Mouse (Mus musculus): ENCODE measurements around the gene Arhgap45. TPM values are rescaled to one million over a fixed set of nuclear protein-coding genes. Genes with fewer than 3 reads are reported as not detected.

Gene Arhgap45
- polyA plus RNA-seq, 2 experiments, result 3.4 to 12.8 TPM

DNA sequence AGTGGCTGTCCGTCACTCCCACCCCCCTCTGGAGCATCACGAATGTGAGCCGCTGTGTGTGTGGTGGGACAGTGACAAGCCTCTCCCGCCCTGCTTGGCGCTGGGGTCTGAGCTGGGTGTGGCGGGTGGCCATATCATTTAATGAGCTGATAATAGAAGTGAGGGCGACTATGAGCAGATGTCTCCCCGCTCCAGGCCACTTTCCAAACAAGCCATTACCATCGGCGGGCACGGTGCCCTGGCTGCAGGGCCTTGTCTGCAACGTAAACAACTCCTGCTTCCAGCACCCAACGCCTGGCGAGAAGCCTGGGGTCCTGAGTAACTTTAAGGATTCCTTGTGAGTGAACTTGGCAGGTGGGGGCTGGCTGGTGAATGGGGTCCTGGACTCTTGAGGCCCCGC is 18.6 kb upstream of the Arhgap45 start:
- no peak overlapping the region for H3K27ac ChIP-seq (replicated peaks; ENCODE audit: low read depth, low read length)
- H3K4me1 ChIP-seq (ENCODE audit: control insufficient read depth, insufficient read depth, low read length), result peaks cover 7% of the 10 kb centered on the region
- WGBS, result 7% methylated on average over 15 of the region's 15 CpGs
- peaks cover 4% of the 10 kb centered on the region; the same call in 1 of the 2 replicates for H3K27me3 ChIP-seq (ENCODE audit: control insufficient read depth, insufficient read depth, low read length)
- ATAC-seq (ENCODE audit: low FRiP score, low read depth) (no peak), DNase-seq (ENCODE audit: low spot score) (no peak)
- H3K9me3 ChIP-seq (ENCODE audit: control insufficient read depth, low read length), result no peaks in the 10 kb centered on the region
- no peak overlapping the region for H3K9ac ChIP-seq (ENCODE audit: low read depth, low read length, severe bottlenecking)
- peaks cover 22% of the 10 kb centered on the region for H3K36me3 ChIP-seq (ENCODE audit: control insufficient read depth, insufficient read depth, low read length)
- H3K4me2 ChIP-seq (replicated peaks; ENCODE audit: low read depth, low read length, severe bottlenecking), result peak overlapping the region; percentile 94
- peak overlapping the region; percentile 49; the same call in 1 of the 2 replicates for H3K4me3 ChIP-seq (replicated peaks; ENCODE audit: low read length)
- no peak for TF ChIP-seq POLR2A (IDR thresholded peaks at IDR 0.05; ENCODE audit: borderline replicate concordance, extremely low read depth, insufficient read depth, insufficient read length)

DNA sequence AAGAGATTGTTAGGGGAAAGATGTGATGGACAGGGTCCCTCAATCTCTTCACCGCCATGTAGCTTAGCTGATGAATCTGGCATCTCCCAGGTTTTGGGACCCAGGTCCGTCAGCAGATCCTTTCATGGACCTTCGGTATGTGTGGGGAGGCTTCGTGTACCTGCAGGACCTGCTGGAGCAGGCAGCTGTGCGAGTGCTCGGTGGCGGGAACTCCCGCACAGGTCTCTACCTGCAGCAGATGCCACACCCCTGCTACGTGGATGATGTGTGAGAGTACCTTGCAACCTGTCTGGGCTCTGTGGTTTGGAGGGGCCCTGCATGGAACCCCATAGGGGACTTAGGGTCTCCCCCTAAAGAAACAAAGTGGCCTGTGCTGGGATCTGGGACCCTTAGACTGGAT is 14.5 kb upstream of the Arhgap45 start:
- WGBS, result 65% methylated on average over 9 of the region's 9 CpGs
- Histone ChIP-seq H3K27me3 (ENCODE audit: control insufficient read depth, insufficient read depth, low read length) (peaks cover 10% of the 10 kb centered on the region; the same call in 1 of the 2 replicates), H3K4me1 (ENCODE audit: control insufficient read depth, insufficient read depth, low read length) (peaks cover 13% of the 10 kb centered on the region), H3K9ac (ENCODE audit: low read depth, low read length, severe bottlenecking) (no peak overlapping the region), H3K27ac (replicated peaks; ENCODE audit: low read depth, low read length) (no peak overlapping the region), H3K36me3 (ENCODE audit: control insufficient read depth, insufficient read depth, low read length) (no peaks in the 10 kb centered on the region), H3K4me2 (replicated peaks; ENCODE audit: low read depth, low read length, severe bottlenecking) (no peak overlapping the region), H3K4me3 (replicated peaks; ENCODE audit: low read length) (no peak overlapping the region), H3K9me3 (ENCODE audit: control insufficient read depth, low read length) (no peaks in the 10 kb centered on the region)
- DNase-seq (ENCODE audit: low spot score) (no peak), ATAC-seq (ENCODE audit: low FRiP score, low read depth) (no peak)
- no peak for TF ChIP-seq POLR2A (IDR thresholded peaks at IDR 0.05; ENCODE audit: borderline replicate concordance, extremely low read depth, insufficient read depth, insufficient read length)

DNA sequence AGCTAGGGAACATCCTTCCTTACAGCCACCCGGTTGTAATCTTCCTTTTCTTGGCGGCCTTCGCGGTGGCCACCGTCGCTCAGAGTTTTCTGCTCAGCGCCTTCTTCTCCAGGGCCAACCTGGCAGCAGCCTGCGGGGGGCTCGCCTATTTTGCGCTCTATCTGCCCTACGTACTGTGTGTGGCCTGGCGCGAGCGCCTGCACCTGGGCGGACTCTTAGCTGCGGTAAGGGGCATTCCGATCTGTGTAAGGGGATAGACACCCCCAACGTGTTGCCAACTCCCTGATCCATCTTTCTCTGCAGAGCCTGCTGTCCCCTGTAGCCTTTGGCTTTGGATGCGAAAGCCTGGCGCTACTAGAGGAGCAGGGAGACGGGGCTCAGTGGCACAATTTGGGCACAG is 13.6 kb upstream of the Arhgap45 start:
- Histone ChIP-seq H3K4me1 (ENCODE audit: control insufficient read depth, insufficient read depth, low read length) (peaks cover 9% of the 10 kb centered on the region), H3K9ac (ENCODE audit: low read depth, low read length, severe bottlenecking) (0 out of 2 replicates have a peak overlapping the region, but pooled peaks have one; percentile 16), H3K9me3 (ENCODE audit: control insufficient read depth, low read length) (no peaks in the 10 kb centered on the region), H3K36me3 (ENCODE audit: control insufficient read depth, insufficient read depth, low read length) (no peaks in the 10 kb centered on the region), H3K4me3 (replicated peaks; ENCODE audit: low read length) (no peak overlapping the region), H3K27me3 (ENCODE audit: control insufficient read depth, insufficient read depth, low read length) (peaks cover 10% of the 10 kb centered on the region; the same call in 1 of the 2 replicates), H3K27ac (replicated peaks; ENCODE audit: low read depth, low read length) (no peak overlapping the region), H3K4me2 (replicated peaks; ENCODE audit: low read depth, low read length, severe bottlenecking) (no peak overlapping the region)
- no peak for TF ChIP-seq POLR2A (IDR thresholded peaks at IDR 0.05; ENCODE audit: borderline replicate concordance, extremely low read depth, insufficient read depth, insufficient read length)
- WGBS, result 23% methylated on average over 20 of the region's 21 CpGs
- DNase-seq (ENCODE audit: low spot score) (no peak), ATAC-seq (ENCODE audit: low FRiP score, low read depth) (no peak)

DNA sequence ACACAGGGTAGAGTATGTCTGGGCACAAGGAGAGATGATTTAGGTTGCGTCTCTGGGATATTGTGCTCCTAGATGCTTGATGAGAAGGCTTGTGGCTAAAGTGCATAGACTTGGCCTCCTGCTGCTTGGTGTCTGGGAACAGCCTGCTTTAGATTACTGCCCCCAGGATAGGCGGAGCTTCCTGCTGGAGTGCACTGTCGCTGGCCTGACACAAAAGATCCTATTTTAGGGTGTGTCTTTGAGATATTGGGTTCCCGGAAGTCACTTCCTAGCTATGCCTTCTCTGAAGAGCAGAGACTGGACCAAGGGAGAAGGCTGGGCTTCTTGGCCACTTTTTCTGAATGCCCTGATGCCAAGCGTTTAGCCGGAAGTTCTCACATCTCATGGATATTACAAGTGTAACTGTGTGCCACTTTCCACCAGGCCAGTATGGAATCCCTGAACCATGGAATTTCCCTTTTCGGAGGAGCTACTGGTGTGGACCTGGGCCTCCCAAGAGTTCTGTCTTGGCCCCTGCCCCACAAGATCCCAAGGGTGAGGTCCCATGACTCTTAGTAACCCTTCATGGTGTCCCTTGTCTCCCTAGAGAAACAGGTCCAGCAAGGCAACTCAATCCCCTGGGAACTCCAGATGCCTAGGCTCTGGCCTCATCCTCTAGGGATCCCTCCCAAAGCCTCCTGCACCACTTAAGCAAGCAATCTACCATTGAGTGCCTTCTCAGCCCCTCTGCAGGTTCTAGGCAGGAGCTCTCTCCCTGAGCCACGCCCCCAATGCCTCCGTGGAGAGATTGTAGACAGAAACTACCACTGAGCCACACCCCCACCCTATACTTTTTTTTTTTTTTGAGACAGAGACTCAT is 12.8 kb upstream of the Arhgap45 start:
- Histone ChIP-seq H3K27ac (replicated peaks; ENCODE audit: low read depth, low read length) (no peak overlapping the region), H3K4me3 (replicated peaks; ENCODE audit: low read length) (no peak overlapping the region), H3K4me2 (replicated peaks; ENCODE audit: low read depth, low read length, severe bottlenecking) (no peak overlapping the region), H3K9ac (ENCODE audit: low read depth, low read length, severe bottlenecking) (no peak overlapping the region), H3K36me3 (ENCODE audit: control insufficient read depth, insufficient read depth, low read length) (no peaks in the 10 kb centered on the region), H3K9me3 (ENCODE audit: control insufficient read depth, low read length) (no peaks in the 10 kb centered on the region), H3K27me3 (ENCODE audit: control insufficient read depth, insufficient read depth, low read length) (peaks cover 10% of the 10 kb centered on the region; the same call in 1 of the 2 replicates), H3K4me1 (ENCODE audit: control insufficient read depth, insufficient read depth, low read length) (peaks cover 8% of the 10 kb centered on the region; the same call in 1 of the 2 replicates)
- no peak for TF ChIP-seq POLR2A (IDR thresholded peaks at IDR 0.05; ENCODE audit: borderline replicate concordance, extremely low read depth, insufficient read depth, insufficient read length)
- DNase-seq (ENCODE audit: low spot score), result no peak
- WGBS, result 59% methylated on average over 9 of the region's 9 CpGs
- no peak for ATAC-seq (ENCODE audit: low FRiP score, low read depth)

DNA sequence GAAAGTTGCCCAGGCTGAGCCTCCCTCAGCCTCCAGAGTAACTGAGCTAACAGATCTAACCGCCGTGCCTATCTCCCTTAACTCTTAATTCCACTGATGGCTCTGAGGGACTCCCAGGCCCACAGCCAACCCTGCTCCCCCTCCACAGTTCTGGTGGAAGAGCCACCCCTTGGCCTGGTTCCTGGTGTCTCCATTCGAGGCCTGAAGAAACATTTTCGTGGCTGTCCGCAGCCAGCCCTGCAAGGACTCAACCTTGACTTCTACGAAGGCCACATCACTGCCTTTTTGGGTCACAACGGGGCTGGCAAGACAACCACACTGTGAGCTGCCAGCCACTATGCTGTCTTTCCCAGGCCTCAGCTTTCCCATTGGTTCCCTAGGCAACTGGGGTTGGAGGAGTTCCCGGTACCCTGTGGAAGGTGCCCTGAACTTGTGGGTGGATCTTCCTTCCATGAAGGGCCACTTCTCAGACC is 12.2 kb upstream of the Arhgap45 start:
- Histone ChIP-seq H3K9me3 (ENCODE audit: control insufficient read depth, low read length) (no peaks in the 10 kb centered on the region), H3K27me3 (ENCODE audit: control insufficient read depth, insufficient read depth, low read length) (peaks cover 10% of the 10 kb centered on the region; the same call in 1 of the 2 replicates), H3K27ac (replicated peaks; ENCODE audit: low read depth, low read length) (no peak overlapping the region), H3K36me3 (ENCODE audit: control insufficient read depth, insufficient read depth, low read length) (no peaks in the 10 kb centered on the region), H3K4me2 (replicated peaks; ENCODE audit: low read depth, low read length, severe bottlenecking) (no peak overlapping the region), H3K4me1 (ENCODE audit: control insufficient read depth, insufficient read depth, low read length) (peaks cover 8% of the 10 kb centered on the region; the same call in 1 of the 2 replicates), H3K9ac (ENCODE audit: low read depth, low read length, severe bottlenecking) (no peak overlapping the region), H3K4me3 (replicated peaks; ENCODE audit: low read length) (no peak overlapping the region)
- WGBS, result 88% methylated on average over 8 of the region's 8 CpGs
- TF ChIP-seq POLR2A (IDR thresholded peaks at IDR 0.05; ENCODE audit: borderline replicate concordance, extremely low read depth, insufficient read depth, insufficient read length), result no peak
- no peak for ATAC-seq (ENCODE audit: low FRiP score, low read depth)
- no peak for DNase-seq (ENCODE audit: low spot score)
